Comparison of ENCODE assay signal across 19 mouse cellular contexts in genomic region chr8:103463557-103463956, GRCm38 (mm10).
"Had no signal": no experiment of that assay in that cellular context is flagged by ENCODE, and none has a peak within 500 bp of the region (broad histone marks: within the 10 kb centered on the region; RNA-seq: fewer than 3 reads in every experiment).

No protein-coding gene starts in this region.

- H3K36me3 ChIP-seq: liver, embryonic 13.5 days; midbrain, embryonic 12.5 days; midbrain, embryonic 15.5 days; neural tube, embryonic 12.5 days; neural tube, embryonic 15.5 days had no signal

- H3K27ac ChIP-seq: kidney, postnatal 0 days; left cerebral cortex, adult 2 months; liver, embryonic 13.5 days; macrophage; midbrain, embryonic 15.5 days; neural tube, embryonic 12.5 days; neural tube, embryonic 15.5 days; stomach, postnatal 0 days had no signal

- H3K27me3 ChIP-seq: liver, embryonic 13.5 days; midbrain, embryonic 15.5 days; neural tube, embryonic 12.5 days; neural tube, embryonic 15.5 days had no signal

- DNase-seq: kidney, adult 2 months; layer of hippocampus, postnatal 36 days; liver, embryonic 13.5 days; lung, embryonic 14.5 days; lung, postnatal 14 days; right cerebral cortex, adult 18-20 months; right cerebral cortex, postnatal 14 days; right cerebral cortex, postnatal 4 days; thymus, adult 2 months; thymus, postnatal 14 days; thymus, postnatal 4 days had no signal

- H3K9me3 ChIP-seq: liver, embryonic 13.5 days; midbrain, embryonic 12.5 days; midbrain, embryonic 15.5 days; neural tube, embryonic 15.5 days had no signal

- H3K4me1 ChIP-seq: liver, embryonic 13.5 days; neural tube, embryonic 12.5 days had no signal

- H3K4me3 ChIP-seq: left cerebral cortex, adult 2 months; liver, embryonic 13.5 days; midbrain, embryonic 12.5 days; midbrain, embryonic 15.5 days; neural tube, embryonic 12.5 days; neural tube, embryonic 15.5 days had no signal
